Mouse (Mus musculus): Measurements from ENCODE around the gene Kmt2e. TPM values are rescaled to one million over a fixed set of nuclear protein-coding genes. Genes with fewer than 3 reads are reported as not detected.

Kmt2e gene
- total and polyA plus RNA-seq, 3 experiments, result 16.2 to 75.6 (median 29.3) TPM

DNA sequence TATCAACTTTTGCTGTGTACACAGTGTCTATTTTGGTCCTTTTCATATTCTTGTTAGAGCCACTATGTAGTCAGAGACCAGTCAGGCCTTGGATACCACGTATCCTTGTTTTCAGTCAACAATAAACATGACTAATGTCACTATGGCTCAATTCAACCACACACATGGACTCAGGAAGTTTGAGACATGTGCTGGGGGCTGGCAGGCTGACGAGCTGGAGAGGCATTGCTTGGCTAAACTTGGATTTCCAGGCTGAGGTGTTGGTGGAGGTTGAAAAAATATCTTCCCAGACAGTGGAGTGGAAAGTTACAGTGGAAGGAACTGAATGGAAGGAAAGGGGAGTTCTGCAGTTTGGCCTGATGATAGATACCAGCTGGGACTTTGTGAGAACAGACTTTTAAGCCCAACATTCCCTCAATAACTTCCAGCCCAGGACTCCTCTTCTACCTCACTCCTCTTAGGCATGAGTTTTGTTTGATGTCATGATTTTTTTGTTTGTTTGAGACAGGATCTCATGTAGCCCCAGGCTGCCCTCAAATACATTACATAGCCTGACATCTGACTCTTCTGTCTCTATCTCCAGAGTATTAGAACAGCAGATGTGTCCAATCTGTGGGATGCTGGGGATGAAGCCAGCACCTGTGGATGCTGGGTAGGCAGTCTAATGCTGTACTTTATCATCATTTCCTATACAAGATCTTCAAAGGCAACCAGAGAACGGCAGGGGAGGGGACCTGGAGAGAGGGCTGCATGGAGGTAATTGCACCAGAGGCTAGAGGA lies 39.7 kb upstream of the Kmt2e start:
- TF ChIP-seq TBP (IDR thresholded peaks at IDR 0.05; ENCODE audit: low read depth, low read length) (no peak), ZKSCAN1 (IDR thresholded peaks at IDR 0.05; ENCODE audit: low read depth, low read length) (no peak), USF1 (IDR thresholded peaks at IDR 0.05; ENCODE audit: low read depth, low read length) (no peak), ELF1 (IDR thresholded peaks at IDR 0.05; ENCODE audit: low read depth, low read length) (no peak)
- Histone ChIP-seq H3K79me2 (ENCODE audit: control insufficient read depth, insufficient read depth, low read length, poor library complexity) (no peaks in the 10 kb centered on the region), H3K27ac (ENCODE audit: control insufficient read depth, low read depth, low read length) (no peak overlapping the region), H3K9ac (ENCODE audit: control insufficient read depth, low read depth, low read length, poor library complexity, severe bottlenecking) (no peak overlapping the region), H3K9me3 (replicated peaks; ENCODE audit: insufficient read depth, low read length) (no peaks in the 10 kb centered on the region), H3K36me3 (ENCODE audit: control insufficient read depth in 1 of 2, insufficient read depth in 2 of 2, low read length in 2 of 2) (no peaks in the 10 kb centered on the region), H3K4me3 (ENCODE audit: control insufficient read depth in 1 of 2, insufficient read depth in 1 of 2, low read depth in 2 of 2, low read length in 2 of 2) (no peak overlapping the region), H3K4me1 (ENCODE audit: control insufficient read depth in 1 of 2, insufficient read depth in 2 of 2, low read length in 2 of 2) (peaks cover 0 to 3% of the 10 kb centered on the region in 2 experiments; a peak in 1 of 4 replicates), H3K27me3 (ENCODE audit: control insufficient read depth in 1 of 2, insufficient read depth in 2 of 2, low read length in 2 of 2) (peaks cover 3% of the 10 kb centered on the region in 2 experiments; a peak in 2 of 4 replicates)
- DNase-seq (ENCODE audit: low read depth, low spot score), result no peak

DNA sequence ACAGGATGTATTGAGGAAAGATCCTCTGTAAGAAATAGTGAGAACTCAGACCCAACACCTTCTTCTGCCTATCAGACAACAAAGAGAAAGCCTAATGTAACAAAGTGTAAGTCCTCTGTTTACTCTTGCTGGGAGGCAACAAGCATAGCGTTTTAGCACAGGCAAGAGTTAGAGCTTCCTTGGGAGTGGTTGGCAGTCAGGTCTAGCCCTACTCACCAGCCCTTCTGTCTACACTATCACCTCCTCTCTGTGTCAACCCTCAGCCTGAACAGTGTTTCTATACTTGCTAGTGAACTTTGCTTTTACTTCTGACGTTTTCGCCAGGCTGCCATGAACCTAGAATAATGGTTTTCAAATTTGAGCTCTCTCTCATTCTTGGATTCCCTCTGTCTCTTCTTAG lies 38.5 kb upstream of the Kmt2e start:
- Histone ChIP-seq H3K27me3 (ENCODE audit: control insufficient read depth in 1 of 2, insufficient read depth in 2 of 2, low read length in 2 of 2) (peaks cover under 1 to 3% of the 10 kb centered on the region in 2 experiments; a peak in 2 of 4 replicates), H3K79me2 (ENCODE audit: control insufficient read depth, insufficient read depth, low read length, poor library complexity) (no peaks in the 10 kb centered on the region), H3K9me3 (replicated peaks; ENCODE audit: insufficient read depth, low read length) (no peaks in the 10 kb centered on the region), H3K4me1 (ENCODE audit: control insufficient read depth in 1 of 2, insufficient read depth in 2 of 2, low read length in 2 of 2) (peaks cover 0 to 3% of the 10 kb centered on the region in 2 experiments; a peak in 1 of 4 replicates), H3K4me3 (ENCODE audit: control insufficient read depth in 1 of 2, insufficient read depth in 1 of 2, low read depth in 2 of 2, low read length in 2 of 2) (no peak overlapping the region), H3K27ac (ENCODE audit: control insufficient read depth, low read depth, low read length) (no peak overlapping the region), H3K9ac (ENCODE audit: control insufficient read depth, low read depth, low read length, poor library complexity, severe bottlenecking) (no peak overlapping the region), H3K36me3 (ENCODE audit: control insufficient read depth in 1 of 2, insufficient read depth in 2 of 2, low read length in 2 of 2) (no peaks in the 10 kb centered on the region)
- TF ChIP-seq POLR2A (IDR thresholded peaks at IDR 0.05; ENCODE audit: control insufficient read depth in 1 of 2, insufficient read depth in 1 of 2, low read depth in 1 of 2, low read length in 2 of 2, poor library complexity in 1 of 2) (no peak), MEF2A (IDR thresholded peaks at IDR 0.05; ENCODE audit: extremely low read depth, insufficient replicate concordance, low read depth, low read length, poor library complexity, severe bottlenecking) (no peak), JUND (IDR thresholded peaks at IDR 0.05; ENCODE audit: low read depth, low read length) (no peak), MAZ (IDR thresholded peaks at IDR 0.05; ENCODE audit: low read depth, low read length) (no peak), KAT2A (conservative IDR thresholded peaks at IDR 0.05; ENCODE audit: low read depth, low read length) (no peak), NRF1 (IDR thresholded peaks at IDR 0.05; ENCODE audit: insufficient read depth, low read depth, low read length, poor library complexity, severe bottlenecking) (no peak)
- DNase-seq (ENCODE audit: low read depth, low spot score), result peak; percentile 41

DNA sequence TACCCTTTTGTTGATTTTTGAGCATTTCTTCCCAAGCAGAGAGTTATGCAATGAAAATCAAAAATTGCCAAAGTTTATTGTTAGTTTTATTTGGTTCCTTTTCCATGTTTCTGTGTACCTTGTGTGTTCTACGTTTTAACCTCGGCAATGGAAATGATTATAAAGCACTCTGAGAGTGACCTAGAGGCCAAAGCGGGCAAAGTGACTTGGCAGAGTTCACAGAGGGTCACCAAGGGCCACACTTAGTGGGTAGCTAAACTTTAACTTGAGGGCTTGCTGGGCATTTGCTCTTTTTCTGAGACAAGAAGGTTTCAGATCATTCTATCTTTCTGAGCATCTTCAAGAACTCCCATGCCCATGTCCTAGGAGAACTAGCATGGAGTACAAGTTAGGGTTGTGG lies 37.5 kb upstream of the Kmt2e start:
- Histone ChIP-seq H3K9me3 (replicated peaks; ENCODE audit: insufficient read depth, low read length) (no peaks in the 10 kb centered on the region), H3K9ac (ENCODE audit: control insufficient read depth, low read depth, low read length, poor library complexity, severe bottlenecking) (no peak overlapping the region), H3K4me3 (ENCODE audit: control insufficient read depth in 1 of 2, insufficient read depth in 1 of 2, low read depth in 2 of 2, low read length in 2 of 2) (no peak overlapping the region), H3K36me3 (ENCODE audit: control insufficient read depth in 1 of 2, insufficient read depth in 2 of 2, low read length in 2 of 2) (no peaks in the 10 kb centered on the region), H3K27me3 (ENCODE audit: control insufficient read depth in 1 of 2, insufficient read depth in 2 of 2, low read length in 2 of 2) (peaks cover 0 to 2% of the 10 kb centered on the region in 2 experiments; a peak in 1 of 4 replicates), H3K27ac (ENCODE audit: control insufficient read depth, low read depth, low read length) (no peak overlapping the region), H3K79me2 (ENCODE audit: control insufficient read depth, insufficient read depth, low read length, poor library complexity) (no peaks in the 10 kb centered on the region), H3K4me1 (ENCODE audit: control insufficient read depth in 1 of 2, insufficient read depth in 2 of 2, low read length in 2 of 2) (peaks cover 0 to 3% of the 10 kb centered on the region in 2 experiments; a peak in 1 of 4 replicates)
- no peak for DNase-seq (ENCODE audit: low read depth, low spot score)
- TF ChIP-seq CTCF (IDR thresholded peaks at IDR 0.05 in 2 of 3, conservative IDR thresholded peaks at IDR 0.05 in 1 of 3; ENCODE audit: control insufficient read depth in 1 of 3, insufficient read depth in 1 of 3, low read depth in 2 of 3, low read length in 3 of 3, poor library complexity in 1 of 3, severe bottlenecking in 1 of 3) (no peak), USF1 (IDR thresholded peaks at IDR 0.05; ENCODE audit: low read depth, low read length) (no peak), GATA1 (IDR thresholded peaks at IDR 0.05; ENCODE audit: low read depth, low read length) (no peak), POLR2AphosphoS5 (IDR thresholded peaks at IDR 0.05; ENCODE audit: borderline replicate concordance, low read depth, low read length) (no peak), ETS1 (IDR thresholded peaks at IDR 0.05; ENCODE audit: low read depth, low read length) (no peak), MAFK (IDR thresholded peaks at IDR 0.05; ENCODE audit: borderline replicate concordance, low read depth, low read length) (no peak)
